Mouse (Mus musculus) embryo, embryonic 11.5 days (tissue): Measurements from ENCODE around the gene Olfml2b.

Experiments used
- DNase-seq: peaks from one replicate; pipeline ENCODE4 v3.0.0-alpha.2; 2012; ENCODE audit warnings: low read depth, low spot score

Olfml2b gene

GRCm38 (mm10) chr1:170646606-170647287, 2.4 kb downstream of the Olfml2b start:
- DNase-seq = no peak

GRCm38 (mm10) chr1:170647381-170647780, 3.0 kb downstream of the Olfml2b start:
- no peak for DNase-seq

GRCm38 (mm10) chr1:170647971-170648514, 3.7 kb downstream of the Olfml2b start:
- DNase-seq = no peak

- no peak for DNase-seq
These were observed 6.9 kb downstream of the Olfml2b start for GRCm38 (mm10) chr1:170651046-170651723.

- DNase-seq = no peak
These were observed 7.8 kb downstream of the Olfml2b start for GRCm38 (mm10) chr1:170651989-170652740.

- DNase-seq = peak; percentile 17
These were observed 11.1 kb downstream of the Olfml2b start for GRCm38 (mm10) chr1:170655280-170655917.

- no peak for DNase-seq
These were observed 12.3 kb downstream of the Olfml2b start for GRCm38 (mm10) chr1:170656518-170657227.

- DNase-seq = no peak
These were observed 12.8 kb downstream of the Olfml2b start for GRCm38 (mm10) chr1:170657228-170657521.

- no peak for DNase-seq
These were observed 13.4 kb downstream of the Olfml2b start for GRCm38 (mm10) chr1:170657643-170658314.

- no peak for DNase-seq
These were observed 14.9 kb downstream of the Olfml2b start for GRCm38 (mm10) chr1:170659260-170659659.

- DNase-seq = no peak
These were observed 20.4 kb downstream of the Olfml2b start for GRCm38 (mm10) chr1:170664620-170665185.

- DNase-seq = no peak
These were observed 20.9 kb downstream of the Olfml2b start for GRCm38 (mm10) chr1:170665200-170665599.

GRCm38 (mm10) chr1:170674184-170674775, 29.9 kb downstream of the Olfml2b start:
- DNase-seq = no peak

- DNase-seq = no peak
These were observed 33.3 kb downstream of the Olfml2b start for GRCm38 (mm10) chr1:170677681-170678080.

- no peak for DNase-seq
These were observed 34.5 kb downstream of the Olfml2b start for GRCm38 (mm10) chr1:170678861-170679260.

GRCm38 (mm10) chr1:170679624-170680023, 35.3 kb downstream of the Olfml2b start:
- no peak for DNase-seq

- DNase-seq = no peak
These were observed 39.5 kb downstream of the Olfml2b start for GRCm38 (mm10) chr1:170683863-170684262.

GRCm38 (mm10) chr1:170689773-170690172, 45.4 kb downstream of the Olfml2b start:
- DNase-seq = no peak

GRCm38 (mm10) chr1:170691301-170691700, 47.0 kb downstream of the Olfml2b start:
- no peak for DNase-seq

GRCm38 (mm10) chr1:170694821-170695291, 50.5 kb downstream of the Olfml2b start:
- DNase-seq = no peak
